Mouse (Mus musculus): ENCODE measurements around the gene Grhpr.

GRCm38 (mm10) chr4:44944426-44945075 lies 36.6 kb upstream of the Grhpr start:
- TF ChIP-seq CTCF (IDR thresholded peaks at IDR 0.05; ENCODE audit: borderline replicate concordance, insufficient read depth, low read length) (no peak), POLR2A (IDR thresholded peaks at IDR 0.05; ENCODE audit: low read depth, low read length) (no peak)
